Mouse (Mus musculus): ENCODE results near the gene Kcnip2. TPM values are rescaled to one million over a fixed set of nuclear protein-coding genes. Genes with fewer than 3 reads are reported as not detected.

The Kcnip2 gene
- polyA plus RNA-seq, 1 experiment from 2014 or later, result 2.3 TPM

DNA sequence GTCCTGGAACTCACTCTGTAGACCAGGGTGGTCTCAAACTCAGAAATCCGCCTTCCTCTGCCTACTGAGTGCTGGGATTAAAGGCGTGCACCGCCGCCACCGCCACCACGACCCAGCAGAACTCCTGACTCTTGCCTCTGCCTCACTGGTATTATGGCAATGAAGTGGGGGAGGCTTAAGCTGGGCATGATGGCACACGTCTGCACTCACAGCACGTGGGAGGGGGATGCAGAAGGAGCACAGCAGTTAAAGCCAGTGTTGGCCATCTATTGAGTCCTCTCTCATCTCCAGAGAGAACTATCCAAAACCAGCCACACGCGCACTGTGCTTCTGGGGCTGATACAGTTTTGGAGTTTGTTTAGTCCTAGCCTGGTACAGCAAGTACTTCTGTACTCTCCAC lies 17.8 kb upstream of the Kcnip2 start:
- Histone ChIP-seq H3K27ac (ENCODE audit: low read length) (no peak overlapping the region), H3K4me2 (replicated peaks; ENCODE audit: low read depth, low read length) (no peak overlapping the region), H3K4me1 (ENCODE audit: insufficient read depth, low read length) (no peaks in the 10 kb centered on the region), H3K9ac (replicated peaks; ENCODE audit: low read length) (no peak overlapping the region), H3K9me3 (ENCODE audit: low read length) (no peaks in the 10 kb centered on the region), H3K36me3 (ENCODE audit: insufficient read depth, low read length) (no peaks in the 10 kb centered on the region), H3K4me3 (ENCODE audit: low read length) (no peak overlapping the region), H3K27me3 (ENCODE audit: insufficient read depth, low read length) (no peaks in the 10 kb centered on the region)
- ATAC-seq (ENCODE audit: low FRiP score, low TSS enrichment), result no peak
- WGBS, result 82% methylated on average over 10 of the region's 10 CpGs

DNA sequence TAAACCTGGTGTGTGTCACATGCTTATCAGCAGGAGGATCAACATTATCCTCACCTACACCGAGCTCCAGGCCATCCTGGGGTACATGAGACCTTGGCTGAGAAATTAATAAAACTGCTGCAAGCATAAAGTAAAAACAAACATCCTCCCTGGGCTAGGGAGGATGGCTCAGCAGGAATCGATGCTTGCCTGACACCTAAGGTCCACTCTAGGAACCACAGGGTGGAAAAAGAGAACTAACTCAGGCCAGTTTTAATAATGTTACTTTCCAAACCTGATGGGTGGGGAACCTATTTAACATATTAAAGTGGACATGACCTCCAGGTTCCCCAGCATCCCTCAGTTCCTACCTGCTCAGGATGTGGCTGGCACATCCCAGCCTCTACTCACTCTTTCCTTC lies 14.8 kb upstream of the Kcnip2 start:
- WGBS, result 35% methylated on average over 2 of the region's 2 CpGs
- Histone ChIP-seq H3K4me1 (ENCODE audit: insufficient read depth, low read length) (no peaks in the 10 kb centered on the region), H3K27me3 (ENCODE audit: insufficient read depth, low read length) (no peaks in the 10 kb centered on the region), H3K4me2 (replicated peaks; ENCODE audit: low read depth, low read length) (no peak overlapping the region), H3K4me3 (ENCODE audit: low read length) (no peak overlapping the region), H3K9ac (replicated peaks; ENCODE audit: low read length) (no peak overlapping the region), H3K27ac (ENCODE audit: low read length) (no peak overlapping the region), H3K36me3 (ENCODE audit: insufficient read depth, low read length) (peaks cover 5% of the 10 kb centered on the region; the same call in 1 of the 2 replicates), H3K9me3 (ENCODE audit: low read length) (0 out of 2 replicates have a peak, but pooled peaks cover 4% of the 10 kb centered on the region)
- ATAC-seq (ENCODE audit: low FRiP score, low TSS enrichment), result no peak

DNA sequence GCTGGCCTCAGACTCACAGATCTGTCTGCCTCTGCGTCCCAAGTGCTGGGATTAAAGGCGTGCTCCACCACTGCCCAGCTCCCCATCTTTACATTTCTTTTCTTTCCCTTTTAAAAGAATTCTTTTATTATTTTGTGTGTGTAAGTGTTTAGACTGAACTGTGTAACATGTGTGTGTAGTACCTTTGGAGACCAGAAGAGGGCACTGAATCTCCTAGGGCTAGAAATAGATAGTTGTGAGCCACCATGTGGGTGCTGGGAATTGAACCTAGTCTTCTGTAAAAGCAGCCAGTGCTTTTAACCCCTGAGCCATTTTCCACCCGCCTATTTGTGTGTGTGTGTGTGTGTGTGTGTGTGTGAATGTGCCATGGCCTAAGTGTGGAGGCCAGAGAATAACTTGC lies 11.9 kb upstream of the Kcnip2 start:
- 0 out of 2 replicates have a peak, but pooled peaks cover 4% of the 10 kb centered on the region for H3K9me3 ChIP-seq (ENCODE audit: low read length)
- H3K9ac ChIP-seq (replicated peaks; ENCODE audit: low read length), result no peak overlapping the region
- WGBS, result 96% methylated on average over 3 of the region's 3 CpGs
- no peak overlapping the region for H3K4me2 ChIP-seq (replicated peaks; ENCODE audit: low read depth, low read length)
- H3K4me3 ChIP-seq (ENCODE audit: low read length), result no peak overlapping the region
- peaks cover 5% of the 10 kb centered on the region; the same call in 1 of the 2 replicates for H3K36me3 ChIP-seq (ENCODE audit: insufficient read depth, low read length)
- no peaks in the 10 kb centered on the region for H3K27me3 ChIP-seq (ENCODE audit: insufficient read depth, low read length)
- ATAC-seq (ENCODE audit: low FRiP score, low TSS enrichment), result no peak
- H3K4me1 ChIP-seq (ENCODE audit: insufficient read depth, low read length), result no peaks in the 10 kb centered on the region
- no peak overlapping the region for H3K27ac ChIP-seq (ENCODE audit: low read length)

DNA sequence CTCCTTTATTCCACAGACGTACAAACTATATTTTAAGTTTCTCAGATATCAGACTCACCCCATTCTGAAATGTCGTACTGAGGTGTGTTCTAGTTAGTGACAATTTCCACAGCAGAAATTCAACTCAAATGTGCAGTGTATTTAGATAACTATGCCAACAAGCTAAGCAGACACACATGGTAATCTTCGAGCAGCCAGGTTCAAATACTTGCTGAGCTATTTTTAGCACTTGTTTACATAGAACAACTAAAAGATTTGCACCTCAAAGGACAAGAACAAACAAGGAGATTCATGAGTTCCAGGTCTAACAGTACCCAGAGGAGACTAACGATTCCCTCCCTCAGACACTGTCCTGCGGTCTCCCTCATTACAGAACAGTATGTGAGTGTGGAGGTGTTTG lies 11.3 kb upstream of the Kcnip2 start:
- Histone ChIP-seq H3K36me3 (ENCODE audit: insufficient read depth, low read length) (peaks cover 5% of the 10 kb centered on the region; the same call in 1 of the 2 replicates), H3K9me3 (ENCODE audit: low read length) (0 out of 2 replicates have a peak, but pooled peaks cover 4% of the 10 kb centered on the region), H3K4me3 (ENCODE audit: low read length) (no peak overlapping the region), H3K4me2 (replicated peaks; ENCODE audit: low read depth, low read length) (no peak overlapping the region), H3K27me3 (ENCODE audit: insufficient read depth, low read length) (no peaks in the 10 kb centered on the region), H3K27ac (ENCODE audit: low read length) (no peak overlapping the region), H3K4me1 (ENCODE audit: insufficient read depth, low read length) (no peaks in the 10 kb centered on the region), H3K9ac (replicated peaks; ENCODE audit: low read length) (no peak overlapping the region)
- 76% methylated on average over 5 of the region's 5 CpGs for WGBS
- no peak for ATAC-seq (ENCODE audit: low FRiP score, low TSS enrichment)

DNA sequence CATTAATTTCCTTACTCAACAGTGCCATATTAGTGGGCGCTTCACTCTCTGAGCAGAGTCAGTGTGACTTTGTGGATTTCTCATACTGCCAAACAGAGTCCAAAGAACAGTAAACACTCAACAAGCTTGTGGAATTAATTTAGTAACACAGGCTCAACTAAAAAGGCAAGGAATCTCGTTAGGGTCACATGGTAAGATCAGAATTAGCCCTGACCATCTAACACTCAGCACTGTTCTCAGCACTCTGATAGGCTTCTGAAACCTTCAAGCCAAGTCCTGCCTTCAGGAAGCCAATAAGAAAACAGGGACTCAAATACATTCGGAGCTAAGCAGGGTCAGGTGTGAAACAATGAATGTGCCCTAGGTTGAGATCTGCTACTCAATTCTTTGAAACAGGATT lies 10.3 kb upstream of the Kcnip2 start:
- H3K27ac ChIP-seq (ENCODE audit: low read length), result no peak overlapping the region
- WGBS, result 78% methylated on average over 3 of the region's 3 CpGs
- no peaks in the 10 kb centered on the region for H3K4me1 ChIP-seq (ENCODE audit: insufficient read depth, low read length)
- H3K4me3 ChIP-seq (ENCODE audit: low read length), result no peak overlapping the region
- no peak overlapping the region for H3K4me2 ChIP-seq (replicated peaks; ENCODE audit: low read depth, low read length)
- peaks cover 5% of the 10 kb centered on the region; the same call in 1 of the 2 replicates for H3K36me3 ChIP-seq (ENCODE audit: insufficient read depth, low read length)
- 0 out of 2 replicates have a peak, but pooled peaks cover 4% of the 10 kb centered on the region for H3K9me3 ChIP-seq (ENCODE audit: low read length)
- no peak for ATAC-seq (ENCODE audit: low FRiP score, low TSS enrichment)
- H3K9ac ChIP-seq (replicated peaks; ENCODE audit: low read length), result no peak overlapping the region
- no peaks in the 10 kb centered on the region for H3K27me3 ChIP-seq (ENCODE audit: insufficient read depth, low read length)

DNA sequence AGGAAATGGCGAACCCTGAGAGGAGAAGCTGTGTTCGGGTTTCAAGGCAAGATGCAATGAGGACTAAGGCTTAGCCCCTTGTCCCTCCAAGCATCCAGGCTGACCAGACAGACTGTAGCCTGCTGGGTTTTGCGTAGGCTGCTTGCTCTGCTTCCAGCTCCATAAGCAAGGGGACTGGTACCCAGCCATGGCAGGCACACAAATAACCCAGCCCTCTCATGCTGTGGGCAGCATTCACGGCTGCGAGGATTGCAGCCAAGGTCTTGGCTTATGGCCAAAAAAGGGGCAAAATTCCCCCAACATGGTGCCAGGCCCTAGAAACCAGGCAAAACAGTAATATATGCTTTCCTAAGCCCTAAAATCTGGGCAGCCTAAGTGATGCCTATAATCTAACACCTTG lies 6.0 kb upstream of the Kcnip2 start:
- Histone ChIP-seq H3K9me3 (ENCODE audit: low read length) (no peaks in the 10 kb centered on the region), H3K9ac (replicated peaks; ENCODE audit: low read length) (no peak overlapping the region), H3K4me1 (ENCODE audit: insufficient read depth, low read length) (peaks cover 14% of the 10 kb centered on the region), H3K4me2 (replicated peaks; ENCODE audit: low read depth, low read length) (no peak overlapping the region), H3K27ac (ENCODE audit: low read length) (no peak overlapping the region), H3K4me3 (ENCODE audit: low read length) (no peak overlapping the region), H3K27me3 (ENCODE audit: insufficient read depth, low read length) (no peaks in the 10 kb centered on the region), H3K36me3 (ENCODE audit: insufficient read depth, low read length) (no peaks in the 10 kb centered on the region)
- no peak for ATAC-seq (ENCODE audit: low FRiP score, low TSS enrichment)
- 74% methylated on average over 5 of the region's 5 CpGs for WGBS

DNA sequence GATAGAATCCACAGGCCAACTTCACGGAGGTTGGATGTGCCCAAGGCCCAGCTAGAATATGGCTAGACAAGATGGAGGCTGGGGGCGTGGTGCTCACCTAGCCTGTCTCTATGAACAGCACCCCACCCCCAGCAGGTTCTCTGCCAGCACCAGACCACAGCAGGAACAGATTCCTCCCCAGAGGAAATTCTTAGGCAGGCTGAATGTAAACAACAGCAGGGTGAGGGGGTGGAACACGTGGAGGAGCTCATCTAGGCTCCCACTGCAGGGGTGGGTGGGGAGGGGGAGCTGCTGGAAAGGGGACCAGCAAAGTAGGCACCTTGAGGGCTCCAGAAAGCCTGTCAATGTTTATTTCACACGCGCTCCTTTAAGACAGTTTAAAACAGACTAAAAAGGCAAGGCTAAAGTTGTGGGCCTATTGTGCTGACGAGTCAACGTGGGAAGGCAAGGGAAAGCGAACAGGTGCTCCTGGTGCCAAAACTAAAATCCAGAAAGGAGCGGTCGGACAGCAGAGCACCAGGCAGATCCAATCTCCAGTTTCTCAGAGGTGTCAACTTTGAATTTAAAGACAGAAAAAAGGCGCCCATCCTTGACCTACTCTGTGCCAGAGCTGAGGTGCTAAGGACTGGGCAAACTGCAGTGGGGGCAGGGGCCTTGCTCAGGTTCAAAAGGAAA lies 2.1 kb upstream of the Kcnip2 start:
- 62% methylated on average over 11 of the region's 11 CpGs for WGBS
- Histone ChIP-seq H3K4me1 (ENCODE audit: insufficient read depth, low read length) (peaks cover 38% of the 10 kb centered on the region), H3K36me3 (ENCODE audit: insufficient read depth, low read length) (no peaks in the 10 kb centered on the region), H3K9me3 (ENCODE audit: low read length) (no peaks in the 10 kb centered on the region), H3K4me2 (replicated peaks; ENCODE audit: low read depth, low read length) (no peak overlapping the region), H3K27ac (ENCODE audit: low read length) (no peak overlapping the region), H3K9ac (replicated peaks; ENCODE audit: low read length) (no peak overlapping the region), H3K27me3 (ENCODE audit: insufficient read depth, low read length) (peaks cover 4% of the 10 kb centered on the region; the same call in 1 of the 2 replicates), H3K4me3 (ENCODE audit: low read length) (no peak overlapping the region)
- no peak for ATAC-seq (ENCODE audit: low FRiP score, low TSS enrichment)

DNA sequence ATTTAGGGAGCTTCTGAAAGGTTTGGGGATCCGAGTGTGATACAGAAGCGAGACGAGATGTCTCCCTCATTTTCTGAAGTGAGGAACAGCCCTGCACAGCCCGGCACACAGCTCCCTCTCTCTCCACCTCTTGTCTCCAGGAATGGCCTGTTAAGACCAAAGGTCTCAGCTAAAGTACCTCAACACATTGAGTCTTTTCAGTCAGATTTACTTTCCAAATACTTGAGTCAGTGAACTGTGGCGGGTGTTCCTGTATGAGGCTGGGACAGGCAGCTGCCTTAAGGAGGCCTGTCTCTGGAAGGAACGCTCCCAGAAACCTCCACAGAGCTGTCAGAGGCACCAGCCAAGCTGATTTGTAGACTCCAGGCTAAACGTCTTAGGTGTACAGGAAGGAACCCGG lies 866 bp upstream of the Kcnip2 start:
- Histone ChIP-seq H3K9me3 (ENCODE audit: low read length) (no peaks in the 10 kb centered on the region), H3K27ac (ENCODE audit: low read length) (peak overlapping the region; percentile 70), H3K9ac (replicated peaks; ENCODE audit: low read length) (peak overlapping the region; percentile 60; the same call in 1 of the 2 replicates), H3K4me3 (ENCODE audit: low read length) (peak overlapping the region; percentile 44), H3K27me3 (ENCODE audit: insufficient read depth, low read length) (peaks cover 6% of the 10 kb centered on the region), H3K4me2 (replicated peaks; ENCODE audit: low read depth, low read length) (peak overlapping the region; percentile 75), H3K36me3 (ENCODE audit: insufficient read depth, low read length) (no peaks in the 10 kb centered on the region), H3K4me1 (ENCODE audit: insufficient read depth, low read length) (peaks cover 50% of the 10 kb centered on the region)
- 8% methylated on average over 8 of the region's 8 CpGs for WGBS
- peak; percentile 57 for ATAC-seq (ENCODE audit: low FRiP score, low TSS enrichment)

DNA sequence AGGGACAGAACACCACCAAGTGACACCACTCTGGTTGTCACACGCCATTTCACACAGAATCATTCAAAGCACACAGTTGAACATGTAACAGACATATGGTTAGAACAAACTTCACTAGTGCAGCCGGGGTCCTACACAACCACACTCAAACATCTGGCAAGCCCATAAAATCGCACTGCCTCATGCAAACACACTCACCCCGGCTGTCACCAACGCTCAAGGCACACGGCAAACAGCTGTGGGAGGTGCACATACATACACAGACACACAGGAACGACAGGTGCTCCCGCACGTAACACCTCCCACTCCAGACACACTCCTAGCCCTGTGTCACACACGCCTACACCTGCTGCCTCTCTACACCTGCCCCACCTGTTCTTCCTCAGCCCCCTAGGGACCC lies 691 bp downstream of the Kcnip2 start:
- Histone ChIP-seq H3K9me3 (ENCODE audit: low read length) (no peaks in the 10 kb centered on the region), H3K27ac (ENCODE audit: low read length) (no peak overlapping the region), H3K27me3 (ENCODE audit: insufficient read depth, low read length) (peaks cover 6% of the 10 kb centered on the region), H3K9ac (replicated peaks; ENCODE audit: low read length) (peak overlapping the region; percentile 60; the same call in 1 of the 2 replicates), H3K4me1 (ENCODE audit: insufficient read depth, low read length) (peaks cover 51% of the 10 kb centered on the region), H3K4me3 (ENCODE audit: low read length) (peak overlapping the region; percentile 44), H3K4me2 (replicated peaks; ENCODE audit: low read depth, low read length) (peak overlapping the region; percentile 75), H3K36me3 (ENCODE audit: insufficient read depth, low read length) (no peaks in the 10 kb centered on the region)
- no peak for ATAC-seq (ENCODE audit: low FRiP score, low TSS enrichment)
- WGBS, result 41% methylated on average over 10 of the region's 10 CpGs

DNA sequence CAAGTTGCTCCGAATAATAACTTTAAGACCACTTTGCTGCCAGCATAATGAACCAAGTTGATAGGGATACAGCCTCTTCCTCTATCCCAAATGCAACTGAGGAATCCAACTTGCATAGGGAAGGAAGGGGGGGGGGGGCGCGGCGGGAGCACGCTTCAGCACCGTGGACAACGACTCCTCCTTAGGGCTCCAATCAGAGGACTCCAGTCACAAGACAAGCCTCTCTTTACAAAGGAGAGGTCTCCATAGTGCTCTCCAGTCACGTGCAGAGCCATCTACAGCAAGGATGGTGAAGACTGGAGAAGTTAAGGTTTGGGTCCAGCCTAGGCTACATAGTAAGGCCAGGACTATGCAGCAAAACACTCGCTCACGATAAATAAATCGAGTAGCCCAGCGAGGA lies 2.1 kb downstream of the Kcnip2 start:
- peaks cover 51% of the 10 kb centered on the region for H3K4me1 ChIP-seq (ENCODE audit: insufficient read depth, low read length)
- ATAC-seq (ENCODE audit: low FRiP score, low TSS enrichment), result no peak
- WGBS, result 13% methylated on average over 9 of the region's 12 CpGs

More for the DNA sequence above, 2.1 kb downstream of the Kcnip2 start:
- Histone ChIP-seq H3K4me3 (ENCODE audit: low read length) (no peak overlapping the region), H3K9me3 (ENCODE audit: low read length) (no peaks in the 10 kb centered on the region), H3K9ac (replicated peaks; ENCODE audit: low read length) (no peak overlapping the region), H3K4me2 (replicated peaks; ENCODE audit: low read depth, low read length) (no peak overlapping the region), H3K27me3 (ENCODE audit: insufficient read depth, low read length) (peaks cover 6% of the 10 kb centered on the region), H3K27ac (ENCODE audit: low read length) (no peak overlapping the region), H3K36me3 (ENCODE audit: insufficient read depth, low read length) (no peaks in the 10 kb centered on the region)

Measured in kidney, embryonic 16.5 days (tissue).